Mouse (Mus musculus) lung, embryonic 16.5 days (tissue): ENCODE measurements at regions not wholly inside any gene's neighbourhood (a gene's known extent, or its start where the extent isn't known, plus 50 kb on each side); places are given as distances from the start of the nearest gene placed in this dataset.
A peak's percentile ranks its signal among the peaks of the same experiment; 100 is the strongest.

ENCODE experiments used
- ATAC-seq: fragments of 200-750 bp; cut with Nextera tagmentation; 2 replicates; pipeline ENCODE4 v1.8.0; 2017; ENCODE audit warnings: low read depth, mild to moderate bottlenecking, moderate library complexity
- H3K27ac ChIP-seq: fragments of 300-500 bp; sonication (generic); 2 replicates; pipeline ENCODE4 v1.5.1; 2014; ENCODE audit warnings: mild to moderate bottlenecking, control low read depth, low read length
- H3K27me3 ChIP-seq: fragments of 300-500 bp; sonication (generic); 2 replicates; pipeline ENCODE4 v1.6.1; 2014; ENCODE audit warnings: low read depth, low read length, mixed read lengths; ENCODE audit not compliant: control insufficient read depth, insufficient read depth
- H3K36me3 ChIP-seq: fragments of 300-500 bp; sonication (generic); 2 replicates; pipeline ENCODE4 v1.6.1; 2014; ENCODE audit warnings: low read length; ENCODE audit not compliant: control insufficient read depth, insufficient read depth
- H3K4me1 ChIP-seq: fragments of 300-500 bp; sonication (generic); replicated peaks from 2 replicates; pipeline ENCODE4 v1.6.1; 2014; ENCODE audit warnings: low read length, mixed read lengths; ENCODE audit not compliant: control insufficient read depth, insufficient read depth
- H3K4me2 ChIP-seq: fragments of 300-500 bp; sonication (generic); 2 replicates; pipeline ENCODE4 v1.6.1; 2014; ENCODE audit warnings: low read depth, low read length, control low read depth
- H3K4me3 ChIP-seq: fragments of 300-500 bp; sonication (generic); 2 replicates; pipeline ENCODE4 v1.5.1; 2014; ENCODE audit warnings: mild to moderate bottlenecking, low read length, control low read depth
- H3K9ac ChIP-seq: fragments of 300-500 bp; sonication (generic); 2 replicates; pipeline ENCODE4 v1.6.1; 2014; ENCODE audit warnings: low read length, control low read depth
- H3K9me3 ChIP-seq: fragments of 300-500 bp; sonication (generic); 2 replicates; pipeline ENCODE4 v1.6.1; 2016; ENCODE audit warnings: low read length; ENCODE audit not compliant: control insufficient read depth
- WGBS: fragments of 180-500 bp; shearing (Covaris S2); extraction: QIAGEN DNeasy Blood & Tissue Kit; methylation state at CpG from one replicate; pipeline ENCODE4 v1.1.7; 2014; 5-methylcytosine and 5-hydroxymethylcytosine counted together

DNA sequence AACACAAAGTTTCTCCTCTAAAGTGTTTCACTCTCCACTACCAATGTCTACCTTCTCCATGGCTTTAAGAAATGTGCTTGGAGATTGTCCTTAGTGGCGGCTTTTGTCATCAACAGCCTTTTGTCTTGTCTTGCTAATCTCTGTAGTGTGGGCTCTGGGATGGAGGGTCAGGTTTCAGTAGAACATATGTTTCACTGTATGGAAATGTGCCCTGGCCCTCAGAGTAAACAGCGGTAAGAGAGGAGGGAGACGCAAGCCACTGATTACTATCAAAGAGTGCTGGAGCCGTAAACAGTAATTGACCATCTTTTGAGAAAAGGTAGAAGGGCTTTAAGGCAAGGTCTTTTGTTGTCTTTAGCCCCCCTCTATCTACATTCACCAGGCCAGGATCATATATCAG lies 106.2 kb downstream of the Gm5447 start:
- H3K27ac ChIP-seq: no peak overlapping the region
- no peak overlapping the region for H3K9ac ChIP-seq
- H3K4me2 ChIP-seq: no peak overlapping the region
- H3K4me1 ChIP-seq: peaks cover 4% of the 10 kb centered on the region; the same call in 1 of the 2 replicates
- H3K9me3 ChIP-seq: no peaks in the 10 kb centered on the region
- H3K27me3 ChIP-seq: peaks cover 4% of the 10 kb centered on the region
- H3K36me3 ChIP-seq: no peaks in the 10 kb centered on the region
- no peak overlapping the region for H3K4me3 ChIP-seq
- WGBS: 40% methylated on average over 4 of the region's 4 CpGs
- no peak for ATAC-seq

- Histone ChIP-seq H3K9ac (no peak overlapping the region), H3K27me3 (peaks cover 4% of the 10 kb centered on the region), H3K27ac (0 out of 2 replicates have a peak overlapping the region, but pooled peaks have one; percentile 49), H3K4me2 (no peak overlapping the region), H3K36me3 (no peaks in the 10 kb centered on the region), H3K4me3 (no peak overlapping the region), H3K4me1 (no peaks in the 10 kb centered on the region; the same call in 1 of the 2 replicates), H3K9me3 (no peaks in the 10 kb centered on the region)
- WGBS: 17% methylated on average over 13 of the region's 13 CpGs
- ATAC-seq: peak; percentile 73
Measured at GRCm38 (mm10) chr13:31082448-31083140, 108.6 kb downstream of the Gm5447 start.

- no peak overlapping the region for H3K4me2 ChIP-seq
- H3K4me1 ChIP-seq: no peaks in the 10 kb centered on the region
- no peak overlapping the region for H3K9ac ChIP-seq
- 39% methylated on average over 2 of the region's 2 CpGs for WGBS
- no peaks in the 10 kb centered on the region for H3K9me3 ChIP-seq
- peak; percentile 67 for ATAC-seq
- no peak overlapping the region for H3K27ac ChIP-seq
- no peak overlapping the region for H3K4me3 ChIP-seq
- H3K27me3 ChIP-seq: no peaks in the 10 kb centered on the region
- no peaks in the 10 kb centered on the region for H3K36me3 ChIP-seq
Measured at GRCm38 (mm10) chr13:31101051-31101450, 127.0 kb downstream of the Gm5447 start.

- H3K9me3 ChIP-seq: no peaks in the 10 kb centered on the region
- no peak overlapping the region for H3K4me3 ChIP-seq
- no peaks in the 10 kb centered on the region for H3K27me3 ChIP-seq
- no peak overlapping the region for H3K4me2 ChIP-seq
- H3K36me3 ChIP-seq: no peaks in the 10 kb centered on the region
- ATAC-seq: 0 out of 2 replicates have a peak, but pooled peaks have one; percentile 31
- no peak overlapping the region for H3K27ac ChIP-seq
- H3K4me1 ChIP-seq: no peaks in the 10 kb centered on the region
- WGBS: 63% methylated on average over 2 of the region's 2 CpGs
- H3K9ac ChIP-seq: no peak overlapping the region
Measured at GRCm38 (mm10) chr13:31107434-31107833, 133.4 kb downstream of the Gm5447 start.

DNA sequence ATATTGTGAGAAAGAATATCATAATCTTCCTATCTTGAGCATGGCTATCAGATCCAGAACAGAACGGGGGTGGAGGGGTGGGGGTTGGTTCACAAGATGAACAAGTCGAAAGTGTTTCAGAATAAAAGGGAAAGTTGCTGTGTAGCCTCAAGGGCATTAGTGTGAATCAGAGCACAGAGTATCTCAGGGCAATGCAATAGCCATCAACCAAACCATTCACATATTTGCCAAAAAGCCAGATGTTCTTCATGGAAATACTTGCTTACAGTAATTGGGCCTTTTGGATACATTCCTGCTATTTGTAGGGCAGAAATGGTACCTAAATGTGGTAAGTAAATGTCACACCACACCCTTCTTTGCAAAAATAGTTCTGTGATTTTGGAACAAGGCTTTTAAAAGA lies 135.2 kb downstream of the Gm5447 start:
- no peak overlapping the region for H3K4me3 ChIP-seq

GRCm38 (mm10) chr13:31122689-31123088 lies 148.7 kb downstream of the Gm5447 start:
- H3K9me3 ChIP-seq: 0 out of 2 replicates have a peak, but pooled peaks cover 2% of the 10 kb centered on the region
- peak; percentile 89 for ATAC-seq
- 33% methylated on average over 2 of the region's 2 CpGs for WGBS
- H3K36me3 ChIP-seq: no peaks in the 10 kb centered on the region
- H3K27ac ChIP-seq: no peak overlapping the region
- H3K4me2 ChIP-seq: no peak overlapping the region
- H3K27me3 ChIP-seq: no peaks in the 10 kb centered on the region
- no peaks in the 10 kb centered on the region for H3K4me1 ChIP-seq
- H3K9ac ChIP-seq: no peak overlapping the region
- H3K4me3 ChIP-seq: no peak overlapping the region

More for the DNA sequence above, 135.2 kb downstream of the Gm5447 start:
- no peaks in the 10 kb centered on the region for H3K36me3 ChIP-seq
- no peaks in the 10 kb centered on the region for H3K9me3 ChIP-seq
- ATAC-seq: no peak
- H3K9ac ChIP-seq: no peak overlapping the region
- no peaks in the 10 kb centered on the region for H3K4me1 ChIP-seq
- WGBS: 57% methylated on average over 2 of the region's 2 CpGs
- H3K4me2 ChIP-seq: no peak overlapping the region
- H3K27ac ChIP-seq: no peak overlapping the region
- H3K27me3 ChIP-seq: no peaks in the 10 kb centered on the region

DNA sequence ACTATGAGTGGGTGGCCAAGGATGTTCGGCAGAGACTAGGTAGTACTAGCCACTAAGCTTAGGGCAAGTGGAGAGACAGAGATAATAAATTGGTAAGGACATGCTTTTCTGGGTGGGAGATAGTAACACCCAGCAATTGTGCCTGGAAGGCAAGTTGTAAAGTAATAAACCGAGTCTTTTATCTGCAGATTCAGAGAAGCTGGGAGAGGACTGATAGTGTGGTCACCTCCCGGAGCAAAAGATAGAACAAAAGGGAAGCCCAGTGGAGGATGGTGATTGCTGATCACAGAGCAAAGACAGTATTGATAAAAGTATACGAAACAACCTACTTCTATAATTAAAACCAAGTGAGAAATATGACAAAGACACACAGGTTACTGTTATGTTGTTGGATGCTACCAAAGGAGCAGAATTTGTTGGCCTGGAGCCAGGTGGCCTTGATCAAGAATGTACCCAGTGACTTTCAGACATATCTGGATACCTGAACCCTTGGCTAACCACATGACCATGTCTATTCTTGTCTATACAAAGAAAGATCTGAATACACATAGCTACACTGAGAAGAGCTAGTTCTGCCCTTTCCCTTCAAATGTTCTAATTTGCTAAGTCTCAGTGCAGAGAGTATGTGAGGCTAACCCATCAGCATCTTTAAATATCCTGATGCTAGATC lies 150.7 kb downstream of the Gm5447 start:
- WGBS: 87% methylated on average over 4 of the region's 4 CpGs
- no peak for ATAC-seq
- Histone ChIP-seq H3K4me2 (no peak overlapping the region), H3K36me3 (no peaks in the 10 kb centered on the region), H3K9me3 (0 out of 2 replicates have a peak, but pooled peaks cover 2% of the 10 kb centered on the region), H3K27ac (no peak overlapping the region), H3K27me3 (no peaks in the 10 kb centered on the region), H3K4me3 (no peak overlapping the region), H3K9ac (no peak overlapping the region), H3K4me1 (no peaks in the 10 kb centered on the region)

GRCm38 (mm10) chr13:31132501-31132900 lies 158.5 kb downstream of the Gm5447 start:
- 85% methylated on average over 5 of the region's 5 CpGs for WGBS
- Histone ChIP-seq H3K4me2 (no peak overlapping the region), H3K36me3 (no peaks in the 10 kb centered on the region), H3K27me3 (no peaks in the 10 kb centered on the region), H3K27ac (no peak overlapping the region), H3K4me1 (no peaks in the 10 kb centered on the region), H3K9me3 (no peaks in the 10 kb centered on the region), H3K4me3 (no peak overlapping the region), H3K9ac (no peak overlapping the region)
- ATAC-seq: no peak

GRCm38 (mm10) chr13:31139686-31140085 lies 165.7 kb downstream of the Gm5447 start:
- no peak overlapping the region for H3K27ac ChIP-seq
- H3K4me3 ChIP-seq: no peak overlapping the region
- no peak overlapping the region for H3K4me2 ChIP-seq
- H3K4me1 ChIP-seq: no peaks in the 10 kb centered on the region
- H3K9me3 ChIP-seq: no peaks in the 10 kb centered on the region
- H3K36me3 ChIP-seq: no peaks in the 10 kb centered on the region
- WGBS: 73% methylated on average over 3 of the region's 3 CpGs
- no peak overlapping the region for H3K9ac ChIP-seq
- H3K27me3 ChIP-seq: no peaks in the 10 kb centered on the region
- ATAC-seq: no peak
